Mouse (Mus musculus) embryonic fibroblast, embryonic 13.5 days (primary cell): ENCODE measurements around the gene Ube2e2.

Source experiments
- CTCF ChIP-seq: IDR thresholded peaks from 2 replicates; pipeline ENCODE4 v1.5.1; 2011; ENCODE audit warnings: mild to moderate bottlenecking, control low read depth, low read length, moderate library complexity, borderline replicate concordance; ENCODE audit not compliant: insufficient read depth
- POLR2A ChIP-seq: IDR thresholded peaks from 2 replicates; pipeline ENCODE4 v1.6.1; 2011; ENCODE audit warnings: low read depth, mild to moderate bottlenecking, control low read depth, low read length, moderate library complexity

GRCm38 (mm10) chr14:18758003-18758402 lies 136.1 kb downstream of the Ube2e2 start:
- TF ChIP-seq POLR2A, result no peak
- no peak for TF ChIP-seq CTCF
